27 mouse cellular contexts compared by ENCODE assay signal in genomic region chr16:12924668-12925067, GRCm38 (mm10).
A peak's percentile ranks its signal among the peaks of the same experiment; 100 is the strongest.
DNase-seq lines count a peak whose midpoint lies in the region; ATAC-seq and TF ChIP-seq lines count a peak whose summit lies in the region.
"Had no signal": no experiment of that assay in that cellular context is flagged by ENCODE, and none has a peak within 500 bp of the region (broad histone marks: within the 10 kb centered on the region; RNA-seq: fewer than 3 reads in every experiment).

No protein-coding gene starts in this region.

- no peak for DNase-seq in frontal cortex, postnatal 14 days (ENCODE audit: low spot score in 2 of 2)
- DNase-seq in layer of hippocampus, adult 2 months (ENCODE audit: low spot score in 2 of 2), result no peak
- DNase-seq in layer of hippocampus, adult 9-10 months (ENCODE audit: low spot score), result no peak
- DNase-seq in right cerebral cortex, adult 18-20 months, result peak; percentile 20
- no peak for DNase-seq in right cerebral cortex, postnatal 14 days
- DNase-seq: adrenal gland, adult 8-10 months; adrenal gland, postnatal 25 days; cerebellum, adult 2 months; cerebellum, adult 9-11 months; cerebellum, postnatal 25 days; embryo, embryonic 11 days; gastrocnemius, postnatal 10 days; gastrocnemius, postnatal 36 days; heart, postnatal 10 days; heart, postnatal 36 days had no signal

- no peak for TF ChIP-seq CTCF in layer of hippocampus, adult 2 months (conservative IDR thresholded peaks at IDR 0.05)

- peak overlapping the region; percentile 54 for H3K27ac ChIP-seq in layer of hippocampus, adult 2 months
- H3K27ac ChIP-seq: embryonic facial prominence, embryonic 10.5 days; embryonic facial prominence, embryonic 13.5 days; forebrain, embryonic 12.5 days; forebrain, embryonic 15.5 days; heart, embryonic 15.5 days; hindbrain, embryonic 10.5 days; hindbrain, embryonic 13.5 days; intestine, embryonic 15.5 days had no signal

- no peak overlapping the region for H3K4me3 ChIP-seq in layer of hippocampus, adult 2 months
- H3K4me3 ChIP-seq: embryonic facial prominence, embryonic 10.5 days; embryonic facial prominence, embryonic 13.5 days; erythroblast, embryonic 14.5 days; forebrain, embryonic 12.5 days; forebrain, embryonic 15.5 days; heart, embryonic 15.5 days; hindbrain, embryonic 10.5 days; hindbrain, embryonic 13.5 days; intestine, embryonic 15.5 days had no signal

- peak; percentile 59 for ATAC-seq in frontal cortex, adult (ENCODE audit: low TSS enrichment)
- ATAC-seq: activated CD4-positive, CD25-positive, alpha-beta regulatory T cell, adult 4 months; forebrain, embryonic 15.5 days; hindbrain, embryonic 16.5 days; intestine, embryonic 15.5 days had no signal
